Mouse (Mus musculus) cerebellum, postnatal 25 days (tissue): ENCODE data around the gene Pqlc2.

ENCODE experiments used
- DNase-seq, 2 experiments: peaks; one replicate each; pipeline ENCODE4 v3.0.0; 2021; ENCODE audit warnings: mixed read lengths in 2 of 2

The Pqlc2 gene

GRCm38 (mm10) chr4:139262981-139263380, 47.5 kb downstream of the Pqlc2 start:
- peak in 1 of 2 experiments; percentile 62 for DNase-seq

GRCm38 (mm10) chr4:139259302-139259871, 51.1 kb downstream of the Pqlc2 start:
- no peak for DNase-seq

- DNase-seq, result no peak
Measured at GRCm38 (mm10) chr4:139258621-139259301, 51.7 kb downstream of the Pqlc2 start.

DNA sequence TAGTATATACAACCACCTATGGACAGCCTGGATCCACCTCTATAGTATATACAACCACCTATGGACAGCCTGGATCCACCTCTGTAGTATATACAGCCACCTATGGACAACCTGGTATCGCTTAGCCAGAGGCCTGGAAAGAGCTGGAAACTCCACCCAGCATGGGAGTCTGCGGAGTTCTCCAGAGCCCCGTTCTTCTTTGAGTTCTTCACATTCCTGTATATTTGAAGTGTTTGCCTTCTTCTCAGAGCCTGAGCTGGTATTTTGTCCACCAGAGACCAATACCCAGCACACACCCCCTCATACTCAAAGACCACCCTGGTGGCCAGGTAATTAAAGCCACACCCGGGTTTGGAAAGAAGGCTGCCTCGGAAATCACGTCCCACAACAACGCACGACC, 53.8 kb downstream of the Pqlc2 start:
- no peak for DNase-seq

GRCm38 (mm10) chr4:139256146-139256545, 54.4 kb downstream of the Pqlc2 start:
- DNase-seq, result no peak

DNA sequence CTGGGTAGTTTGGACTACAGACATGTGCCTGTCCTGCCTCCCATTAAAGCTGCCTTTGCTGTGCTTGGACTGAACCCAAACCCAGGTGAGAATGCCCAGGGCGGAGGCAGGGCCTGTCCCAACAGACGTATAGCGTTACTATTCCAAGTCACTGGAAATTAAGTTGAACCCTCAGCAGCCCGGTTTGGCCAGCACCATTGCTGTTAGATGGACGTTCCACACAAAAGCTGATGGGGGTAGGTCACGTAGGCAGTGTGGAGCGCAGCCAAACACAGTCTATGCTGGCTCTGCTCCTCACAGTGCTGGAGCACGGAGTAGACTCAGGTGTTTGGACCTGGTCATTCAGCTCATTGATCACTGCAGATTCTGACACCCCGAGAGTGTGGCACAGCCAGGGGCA, 57.3 kb downstream of the Pqlc2 start:
- peak; percentile 60 to 67 for DNase-seq

DNA sequence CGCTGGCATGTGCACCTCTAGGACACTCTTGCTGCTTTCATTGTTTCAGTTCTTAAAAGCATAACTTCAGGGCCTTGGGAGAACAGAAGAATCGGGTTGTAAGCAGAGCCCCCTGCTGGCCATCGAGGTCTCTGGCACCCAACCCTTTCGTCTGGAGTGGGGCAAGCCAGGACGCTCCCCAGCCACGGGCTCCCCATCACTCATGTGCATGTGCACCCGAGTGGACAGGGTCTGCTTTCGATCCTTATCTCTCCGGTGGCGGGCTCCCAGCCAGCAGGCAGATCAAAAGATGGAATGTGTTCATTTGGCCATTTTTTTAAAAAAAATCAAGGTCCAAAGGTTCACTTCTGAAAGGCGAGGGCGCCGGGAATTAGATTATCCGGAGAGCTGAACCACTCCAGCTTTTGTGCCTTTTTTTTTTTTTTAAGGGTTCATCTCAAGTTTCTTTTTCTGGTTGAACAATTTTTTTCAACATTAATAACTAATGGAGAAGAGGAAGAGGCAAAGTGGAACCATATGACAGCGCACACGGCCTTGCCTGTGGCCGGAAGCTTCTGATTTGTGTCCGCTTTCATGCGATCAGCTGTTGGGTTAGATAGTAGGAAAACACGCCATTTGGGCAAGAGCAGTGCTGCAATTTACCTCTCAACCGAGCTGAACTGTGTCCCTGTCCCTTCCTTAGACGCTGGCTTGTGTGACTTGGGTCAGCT, 58.3 kb downstream of the Pqlc2 start:
- peak; percentile 82 to 86 for DNase-seq

DNA sequence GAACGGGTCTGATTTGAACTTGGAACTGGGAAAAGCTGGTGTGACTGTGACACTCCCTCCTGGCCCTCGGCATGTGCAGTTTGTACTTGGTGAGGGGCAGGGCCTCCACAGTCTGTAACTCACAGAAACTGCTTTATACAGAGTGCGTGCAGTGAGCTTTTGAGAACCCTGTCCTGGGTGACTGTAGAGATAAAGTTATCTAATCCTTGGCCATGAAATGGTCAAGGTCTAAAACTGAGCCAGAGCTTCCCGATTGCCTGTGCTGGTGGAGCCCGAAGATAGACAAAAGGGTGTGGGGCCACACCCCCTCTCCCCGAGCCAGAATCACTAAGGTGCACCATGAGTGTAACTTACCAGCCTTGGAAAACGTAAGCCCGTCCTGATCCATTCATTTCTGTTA, 59.6 kb downstream of the Pqlc2 start:
- DNase-seq, result no peak

DNA sequence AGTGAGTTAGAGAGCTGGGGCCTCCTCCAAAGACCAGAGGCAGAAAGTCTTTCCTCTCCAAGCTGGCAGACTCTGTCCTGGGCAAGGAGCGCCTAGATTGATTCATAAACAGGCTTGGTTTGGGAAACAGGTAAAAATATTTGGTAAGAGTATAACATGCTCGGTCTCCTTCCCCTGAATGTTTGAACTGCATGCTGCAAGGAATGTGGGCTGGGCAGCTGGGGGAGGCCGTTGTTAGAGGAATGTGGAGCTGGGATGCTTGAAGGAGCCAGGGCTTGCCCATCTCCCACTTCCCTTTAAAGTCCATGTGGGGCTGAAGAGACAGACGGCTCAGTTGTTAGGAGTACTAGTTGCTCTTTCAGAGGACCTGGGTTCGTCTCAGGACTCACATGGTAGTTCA, 60.5 kb downstream of the Pqlc2 start:
- DNase-seq, result no peak

- DNase-seq, result no peak
Measured at GRCm38 (mm10) chr4:139248736-139249135, 61.8 kb downstream of the Pqlc2 start.

DNA sequence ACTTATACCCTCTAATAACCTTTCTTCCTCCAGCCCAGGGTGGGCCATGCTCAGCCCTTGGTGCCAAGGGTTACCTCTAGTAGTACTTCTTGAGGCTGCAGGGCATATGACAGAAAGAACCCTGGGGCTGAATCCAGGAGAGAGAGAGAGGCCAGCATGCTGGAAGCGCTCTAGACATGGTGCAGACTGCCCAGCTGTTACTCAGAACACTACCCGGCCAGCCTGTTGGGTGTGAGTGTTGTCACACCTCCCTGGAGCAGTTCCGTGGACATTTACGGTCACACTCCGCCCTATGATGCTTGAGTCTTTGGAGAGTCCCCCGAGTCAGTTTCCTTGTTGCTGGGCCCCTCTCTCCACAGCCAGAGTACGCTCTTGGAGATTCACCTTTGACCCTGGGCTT, 62.5 kb downstream of the Pqlc2 start:
- DNase-seq, result no peak

- DNase-seq, result no peak
Measured at GRCm38 (mm10) chr4:139246130-139246877, 64.2 kb downstream of the Pqlc2 start.

GRCm38 (mm10) chr4:139245534-139245933, 65.0 kb downstream of the Pqlc2 start:
- DNase-seq, result no peak

DNA sequence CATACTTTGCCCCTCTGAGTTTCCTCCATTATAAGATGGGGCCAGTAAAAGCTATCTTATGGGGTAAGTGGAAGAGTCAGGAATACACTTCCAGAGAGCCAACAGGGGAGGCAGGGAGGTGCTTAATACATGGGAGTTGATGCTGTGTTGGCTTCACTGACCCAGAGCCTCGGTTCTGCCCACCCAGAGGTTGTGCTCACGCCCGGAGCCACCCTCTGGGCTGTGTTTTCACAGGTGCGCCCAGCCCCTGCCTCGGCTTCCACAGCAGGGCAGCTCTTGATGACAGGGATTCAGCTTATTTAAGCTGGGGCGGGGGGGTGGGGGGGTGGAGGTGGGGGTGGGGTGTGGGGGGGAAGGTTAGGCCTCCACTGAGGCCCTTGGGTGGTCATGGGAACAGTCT, 65.7 kb downstream of the Pqlc2 start:
- no peak for DNase-seq

- no peak for DNase-seq
Measured at GRCm38 (mm10) chr4:139244176-139244575, 66.3 kb downstream of the Pqlc2 start.
